Mouse (Mus musculus) retina, postnatal 7 days (tissue): Measurements from ENCODE around the gene Vmn1r57.
"Not testable (repeated sequence)": the region's sequence is repeated elsewhere in the genome, so short reads cannot be mapped to it uniquely, and the experiment has no call there.

Source experiments
- DNase-seq: peaks from one replicate; pipeline ENCODE4 v3.0.0-alpha.2; 2012; ENCODE audit warnings: low read depth, low spot score

Vmn1r57 gene

DNA sequence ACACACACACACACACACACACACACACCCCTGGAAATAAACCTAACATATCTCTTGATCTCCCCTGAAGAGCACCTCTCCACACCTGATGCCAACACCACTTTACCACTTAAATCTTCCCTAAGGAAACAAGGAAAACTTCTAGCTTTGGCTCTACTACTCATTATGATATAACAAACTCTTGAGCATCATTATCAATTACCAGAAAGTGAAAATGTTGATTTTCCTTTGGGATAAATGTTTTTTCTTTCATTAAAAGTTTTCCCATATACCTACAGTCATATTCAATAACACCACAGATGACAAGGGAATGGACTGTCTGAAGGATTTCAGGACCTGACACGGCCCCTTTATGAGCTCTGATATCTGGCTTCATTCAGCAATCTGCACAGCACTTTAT, at the start of gene Vmn1r57:
TSS of gene Vmn1r57 (plus strand) at position 301 of the 400 bp plus-strand sequence.
- not testable (repeated sequence) for DNase-seq

- DNase-seq: not testable (repeated sequence)
These were observed 21.6 kb upstream of the Vmn1r57 start, which contains the start of gene Vmn1r56 for GRCm38 (mm10) chr7:5196647-5197046. Gene Vmn1r56 (minus strand): TSS chr7:5196747.

DNA sequence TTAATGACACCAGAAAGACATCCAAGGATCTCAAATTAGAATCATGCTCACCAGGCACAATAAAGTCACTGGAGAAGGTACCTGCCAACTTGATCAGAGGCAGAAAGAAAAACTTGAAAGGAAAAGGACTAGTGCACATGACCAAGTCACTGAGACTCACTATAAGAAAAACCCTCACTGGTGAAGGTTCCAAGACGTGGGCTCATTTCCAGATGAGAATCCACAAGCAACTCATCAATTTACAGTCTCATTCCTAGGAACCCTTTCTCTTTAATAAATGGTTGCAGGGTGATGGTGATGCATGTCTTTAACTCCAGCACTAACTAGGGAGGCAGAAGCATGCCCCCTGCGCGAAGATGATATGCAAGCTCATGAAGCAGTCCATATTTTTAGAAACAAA, 44.8 kb downstream of the Vmn1r57 start:
- no peak for DNase-seq
